Mouse (Mus musculus): Measurements from ENCODE around the gene Acot7.

GRCm38 (mm10) chr4:152221411-152221887 is 43.5 kb downstream of the Acot7 start:
- no peak for TF ChIP-seq POLR2A (IDR thresholded peaks at IDR 0.05; ENCODE audit: insufficient read length, low read depth)
- no peak for TF ChIP-seq TCF12 (IDR thresholded peaks at IDR 0.05; ENCODE audit: insufficient read depth, poor library complexity, severe bottlenecking)
- TF ChIP-seq E2F4 (IDR thresholded peaks at IDR 0.05; ENCODE audit: insufficient read depth) = no peak
- no peak for TF ChIP-seq MYOD1 (IDR thresholded peaks at IDR 0.05; ENCODE audit: control insufficient read depth in 1 of 3, insufficient read length in 2 of 3, low read depth in 2 of 3)
- TF ChIP-seq USF1 (IDR thresholded peaks at IDR 0.05; ENCODE audit: low read depth) = no peak
- no peak for TF ChIP-seq REST (IDR thresholded peaks at IDR 0.05; ENCODE audit: insufficient read depth, insufficient read length)
- no peak for TF ChIP-seq TCF3 (IDR thresholded peaks at IDR 0.05; ENCODE audit: insufficient read length, low read depth)
- no peak for TF ChIP-seq SRF (IDR thresholded peaks at IDR 0.05; ENCODE audit: control insufficient read depth, insufficient read length, low read depth)

Measured in myocyte (in vitro differentiated cells).